In genomic region chr1:132157808-132158207, GRCm38 (mm10) we compare ENCODE assay signal across 10 mouse cellular contexts. TPM values are rescaled to one million over a fixed set of nuclear protein-coding genes. Genes with fewer than 3 reads are reported as not detected.
DNase-seq lines count a peak whose midpoint lies in the region; ATAC-seq and TF ChIP-seq lines count a peak whose summit lies in the region.
"Had no signal": no experiment of that assay in that cellular context is flagged by ENCODE, and none has a peak within 500 bp of the region (broad histone marks: within the 10 kb centered on the region; RNA-seq: fewer than 3 reads in every experiment).

No protein-coding gene starts in this region.

- ATAC-seq in heart, embryonic 14.5 days (ENCODE audit: insufficient number of reproducible peaks, insufficient read depth, low FRiP score, low read depth): no peak
- peak; percentile 21; the same call in 1 of the 2 replicates for ATAC-seq in forebrain, postnatal 0 days

- H3K9ac ChIP-seq in heart, embryonic 14.5 days (ENCODE audit: low read length): no peak overlapping the region
- H3K9ac ChIP-seq in forebrain, postnatal 0 days: peak overlapping the region; percentile 23; the same call in 1 of the 2 replicates

- peaks cover 6 to 12% of the 10 kb centered on the region in 2 experiments; a peak in 3 of 4 replicates for H3K4me1 ChIP-seq in heart, embryonic 14.5 days (ENCODE audit: control insufficient read depth in 2 of 2, insufficient read depth in 2 of 2, low read length in 2 of 2)
- H3K4me1 ChIP-seq in embryonic facial prominence, embryonic 10.5 days: peaks cover 54% of the 10 kb centered on the region
- H3K4me1 ChIP-seq in forebrain, postnatal 0 days (ENCODE audit: insufficient read depth): no peaks in the 10 kb centered on the region
- H3K4me1 ChIP-seq in midbrain, embryonic 10.5 days: peaks cover 57% of the 10 kb centered on the region

- no peak overlapping the region for H3K27ac ChIP-seq in heart, embryonic 14.5 days (replicated peaks in 1 of 2; ENCODE audit: control insufficient read depth in 1 of 2, insufficient read depth in 1 of 2, low read depth in 2 of 2, low read length in 2 of 2)
- no peak overlapping the region for H3K27ac ChIP-seq in embryonic facial prominence, embryonic 10.5 days (replicated peaks)
- no peak overlapping the region for H3K27ac ChIP-seq in forebrain, postnatal 0 days (ENCODE audit: low read depth, low read length)
- H3K27ac ChIP-seq in midbrain, embryonic 10.5 days (replicated peaks): peak overlapping the region; percentile 55; the same call in 1 of the 2 replicates

- no peak overlapping the region for H3K4me3 ChIP-seq in heart, embryonic 14.5 days (ENCODE audit: control insufficient read depth in 1 of 2, insufficient read depth in 1 of 2, low read depth in 1 of 2, low read length in 2 of 2)
- peak overlapping the region; percentile 27; the same call in 1 of the 2 replicates for H3K4me3 ChIP-seq in embryonic facial prominence, embryonic 10.5 days
- no peak overlapping the region for H3K4me3 ChIP-seq in forebrain, postnatal 0 days (ENCODE audit: low read depth, low read length)
- 0 out of 2 replicates have a peak overlapping the region, but pooled peaks have one; percentile 16 for H3K4me3 ChIP-seq in midbrain, embryonic 10.5 days

- peaks cover 28% of the 10 kb centered on the region for H3K27me3 ChIP-seq in heart, embryonic 14.5 days (ENCODE audit: control insufficient read depth, insufficient read depth, low read length)
- peaks cover 52% of the 10 kb centered on the region for H3K27me3 ChIP-seq in embryonic facial prominence, embryonic 10.5 days (replicated peaks; ENCODE audit: low read depth, poor library complexity, severe bottlenecking)
- H3K27me3 ChIP-seq in forebrain, postnatal 0 days (ENCODE audit: insufficient read depth, low read length): no peaks in the 10 kb centered on the region
- H3K27me3 ChIP-seq in midbrain, embryonic 10.5 days (ENCODE audit: low read depth, poor library complexity, severe bottlenecking): peaks cover 53% of the 10 kb centered on the region

- no peaks in the 10 kb centered on the region for H3K36me3 ChIP-seq in heart, embryonic 14.5 days (ENCODE audit: control insufficient read depth, insufficient read depth, low read length)
- H3K36me3 ChIP-seq in embryonic facial prominence, embryonic 10.5 days (replicated peaks): no peaks in the 10 kb centered on the region
- H3K36me3 ChIP-seq in forebrain, postnatal 0 days (ENCODE audit: insufficient read depth): no peaks in the 10 kb centered on the region
- no peaks in the 10 kb centered on the region for H3K36me3 ChIP-seq in midbrain, embryonic 10.5 days

- 23% methylated on average over 7 of the region's 7 CpGs for WGBS in heart, embryonic 14.5 days
- 22% methylated on average over 7 of the region's 7 CpGs for WGBS in embryonic facial prominence, embryonic 10.5 days
- WGBS in forebrain, postnatal 0 days: 26% methylated on average over 7 of the region's 7 CpGs
- WGBS in midbrain, embryonic 10.5 days: 22% methylated on average over 7 of the region's 7 CpGs

- peak overlapping the region; percentile 42 for H3K4me2 ChIP-seq in heart, embryonic 14.5 days (ENCODE audit: low read length)
- peak overlapping the region; percentile 21 for H3K4me2 ChIP-seq in forebrain, postnatal 0 days (ENCODE audit: low read depth)

- no peak for DNase-seq in heart, adult 9 months (ENCODE audit: low spot score in 2 of 2)
- no peak for DNase-seq in embryonic facial prominence, embryonic 10.5 days (ENCODE audit: low spot score)
- no peak for DNase-seq in forebrain, postnatal 0 days
- DNase-seq in midbrain, embryonic 10.5 days (ENCODE audit: low spot score): no peak
- DNase-seq in adrenal gland, adult 8-10 months: no peak
- no peak for DNase-seq in adrenal gland, adult 18-20 months (ENCODE audit: low spot score in 2 of 2)
- no peak for DNase-seq in cerebellum, adult 9-11 months

- TF ChIP-seq CTCF in forebrain, postnatal 0 days (IDR thresholded peaks at IDR 0.05; ENCODE audit: low read depth): no peak

- H3K9me3 ChIP-seq in heart, embryonic 14.5 days (ENCODE audit: control insufficient read depth, low read length): no peaks in the 10 kb centered on the region
- no peaks in the 10 kb centered on the region for H3K9me3 ChIP-seq in embryonic facial prominence, embryonic 10.5 days
- H3K9me3 ChIP-seq in forebrain, postnatal 0 days (ENCODE audit: low read length): no peaks in the 10 kb centered on the region
- H3K9me3 ChIP-seq in midbrain, embryonic 10.5 days (replicated peaks): no peaks in the 10 kb centered on the region

RNA-seq across cellular contexts. Expression of gene Cdk18, which starts 18.3 kb away (rescaled TPM):
- 2.7 and 2.9 TPM in 2 replicates for polyA plus RNA-seq in heart, embryonic 14.5 days (2014; fragmentation: Nextera tagmentation; extraction: Ambion mirVana)
- polyA plus RNA-seq in embryonic facial prominence, embryonic 10.5 days (2016; fragmentation: Nextera tagmentation; extraction: Ambion mirVana): 2.3 and 3.2 TPM in 2 replicates
- total RNA-seq in forebrain, postnatal 0 days (2014; rRNA removed): 2.6 and 3.2 TPM in 2 replicates
- polyA plus RNA-seq in forebrain, postnatal 0 days (2015; fragmentation: Nextera tagmentation; extraction: Ambion mirVana): 0.70 and 1.2 TPM in 2 replicates
- 0.68 and 0.72 TPM in 2 replicates for polyA plus RNA-seq in midbrain, embryonic 10.5 days (2016; fragmentation: Nextera tagmentation; extraction: Ambion mirVana)
- total RNA-seq in adrenal gland, adult 8-10 months (2022): 10 to 100 TPM; 18.0 to 43.3 (median 25.4) TPM
- 10 to 100 TPM; 16.1 to 16.3 TPM for total RNA-seq in adrenal gland, adult 18-20 months (2021)

RNA-seq across cellular contexts. Expression of gene Lemd1, which starts 33.4 kb away (rescaled TPM):
- not detected in 2 replicates for polyA plus RNA-seq in heart, embryonic 14.5 days (2014; fragmentation: Nextera tagmentation; extraction: Ambion mirVana)
- 1.9 and 2.0 TPM in 2 replicates for polyA plus RNA-seq in embryonic facial prominence, embryonic 10.5 days (2016; fragmentation: Nextera tagmentation; extraction: Ambion mirVana)
- total RNA-seq in forebrain, postnatal 0 days (2014; rRNA removed): 13.3 and 14.9 TPM in 2 replicates
- 14.7 and 15.1 TPM in 2 replicates for polyA plus RNA-seq in forebrain, postnatal 0 days (2015; fragmentation: Nextera tagmentation; extraction: Ambion mirVana)
- 6.2 and 8.4 TPM in 2 replicates for polyA plus RNA-seq in midbrain, embryonic 10.5 days (2016; fragmentation: Nextera tagmentation; extraction: Ambion mirVana)
- under 1 TPM in 3 of 4 experiments, not detected in 1; 0.31 to 0.46 (median 0.46) TPM for total RNA-seq in adrenal gland, adult 8-10 months (2022)
- total RNA-seq in adrenal gland, adult 18-20 months (2021): under 1 TPM in 1 of 2 experiments, not detected in 1; 0.43 TPM
- total RNA-seq: hematopoietic stem cell, adult 5-6 weeks; megakaryocyte progenitor cell, adult 5-6 weeks had no signal

RNA-seq across cellular contexts. Expression of gene AC124108.1, which starts 33.4 kb away (rescaled TPM):
- polyA plus RNA-seq in heart, embryonic 14.5 days (2014; fragmentation: Nextera tagmentation; extraction: Ambion mirVana): not detected in 2 replicates
- 1.00 and 1.4 TPM in 2 replicates for polyA plus RNA-seq in embryonic facial prominence, embryonic 10.5 days (2016; fragmentation: Nextera tagmentation; extraction: Ambion mirVana)
- 3.4 and 5.0 TPM in 2 replicates for total RNA-seq in forebrain, postnatal 0 days (2014; rRNA removed)
- polyA plus RNA-seq in forebrain, postnatal 0 days (2015; fragmentation: Nextera tagmentation; extraction: Ambion mirVana): 0.31 and 0.48 TPM in 2 replicates
- polyA plus RNA-seq in midbrain, embryonic 10.5 days (2016; fragmentation: Nextera tagmentation; extraction: Ambion mirVana): 2.3 and 4.0 TPM in 2 replicates
- under 1 TPM; 0.10 to 0.17 (median 0.14) TPM for total RNA-seq in adrenal gland, adult 8-10 months (2022)
- not detected for total RNA-seq in adrenal gland, adult 18-20 months (2021)
- total RNA-seq: hematopoietic stem cell, adult 5-6 weeks; megakaryocyte progenitor cell, adult 5-6 weeks had no signal

Comparison
In these comparisons a context has a peak if more than half of its experiments do, and no peak if none do; other contexts are left out.
1. H3K4me3 ChIP-seq: peak in embryonic facial prominence, embryonic 10.5 days (single experiment) and midbrain, embryonic 10.5 days (single experiment); none in heart, embryonic 14.5 days (0 of 2) and forebrain, postnatal 0 days (single experiment).